ENCODE assay signal across 19 mouse cellular contexts in genomic region chr2:37529397-37529796, GRCm38 (mm10). TPM values are rescaled to one million over a fixed set of nuclear protein-coding genes. Genes with fewer than 3 reads are reported as not detected.
DNase-seq lines count a peak whose midpoint lies in the region; ATAC-seq and TF ChIP-seq lines count a peak whose summit lies in the region.
"Had no signal": no experiment of that assay in that cellular context is flagged by ENCODE, and none has a peak within 500 bp of the region (broad histone marks: within the 10 kb centered on the region; RNA-seq: fewer than 3 reads in every experiment).

No protein-coding gene starts in this region.

- no peak overlapping the region for H3K4me3 ChIP-seq in gastrocnemius, adult 2 months
- H3K4me3 ChIP-seq in layer of hippocampus, adult 2 months: no peak overlapping the region
- no peak overlapping the region for H3K4me3 ChIP-seq in liver, embryonic 14.5 days (ENCODE audit: insufficient read depth in 1 of 2, low read depth in 2 of 2, low read length in 2 of 2)
- H3K4me3 ChIP-seq: embryonic facial prominence, embryonic 12.5 days; forebrain, embryonic 12.5 days; hindbrain, embryonic 13.5 days had no signal

- peak; percentile 66; the same call in 1 of the 2 replicates for ATAC-seq in liver, embryonic 14.5 days (ENCODE audit: insufficient read depth)
- ATAC-seq: forebrain, postnatal 0 days had no signal

- H3K9ac ChIP-seq in liver, embryonic 14.5 days (replicated peaks): no peak overlapping the region
- H3K9ac ChIP-seq: embryonic facial prominence, embryonic 12.5 days; forebrain, embryonic 12.5 days; forebrain, postnatal 0 days; hindbrain, embryonic 13.5 days had no signal

- no peak; the same call in 1 of the 2 replicates for TF ChIP-seq EP300 in liver, embryonic 14.5 days (IDR thresholded peaks at IDR 0.05; ENCODE audit: low read depth)

- intact Hi-C loops in gastrocnemius, adult 2 months (cut with DNase I): no loop called here
- intact Hi-C loops in gastrocnemius, postnatal 14 days (cut with DNase I; ENCODE audit: low total_unique reads): no loop called here

- WGBS in liver, embryonic 14.5 days (ENCODE audit: insufficient replicate concordance): 78% methylated on average over 2 of the region's 2 CpGs

- H3K36me3 ChIP-seq in liver, embryonic 14.5 days (replicated peaks; ENCODE audit: control insufficient read depth, insufficient read depth, low read depth): no peaks in the 10 kb centered on the region

- no peak for TF ChIP-seq CTCF in gastrocnemius, adult 2 months (IDR thresholded peaks at IDR 0.05)
- TF ChIP-seq CTCF in layer of hippocampus, adult 2 months (conservative IDR thresholded peaks at IDR 0.05): no peak
- no peak for TF ChIP-seq CTCF in liver, embryonic 14.5 days (IDR thresholded peaks at IDR 0.05; ENCODE audit: low read depth)

- peak overlapping the region; percentile 13; the same call in 1 of the 2 replicates for H3K27ac ChIP-seq in gastrocnemius, adult 2 months
- peak overlapping the region; percentile 46; the same call in 1 of the 2 replicates for H3K27ac ChIP-seq in layer of hippocampus, adult 2 months
- no peak overlapping the region for H3K27ac ChIP-seq in liver, embryonic 14.5 days
- H3K27ac ChIP-seq: embryonic facial prominence, embryonic 12.5 days; forebrain, embryonic 12.5 days; hindbrain, embryonic 13.5 days had no signal

- DNase-seq in gastrocnemius, adult 2 months: no peak
- no peak for DNase-seq in gastrocnemius, postnatal 14 days
- DNase-seq in layer of hippocampus, adult 2 months (ENCODE audit: low spot score in 2 of 2): no peak
- no peak for DNase-seq in layer of hippocampus, adult 11-12 months (ENCODE audit: low spot score)
- DNase-seq in MEL-GATA-1-ER (ENCODE audit: extremely low read depth, low read depth): peak; percentile 71
- DNase-seq in liver, embryonic 14.5 days (ENCODE audit: low read depth in 3 of 3, low spot score in 3 of 3): no peak
- no peak for DNase-seq in adrenal gland, adult 8-10 months
- no peak for DNase-seq in gastrocnemius, postnatal 4 days (ENCODE audit: low spot score in 2 of 2)
- DNase-seq: adrenal gland, adult 2 months; adrenal gland, postnatal 36 days; cerebellum, adult 11 months; cerebellum, adult 8-10 months; cerebellum, postnatal 14 days; forebrain, postnatal 0 days; heart, postnatal 14 days; kidney, adult 11 months had no signal

- H3K4me2 ChIP-seq in liver, embryonic 14.5 days (ENCODE audit: low read depth): no peak overlapping the region
- H3K4me2 ChIP-seq: embryonic facial prominence, embryonic 12.5 days; forebrain, embryonic 12.5 days; hindbrain, embryonic 13.5 days had no signal

- no peaks in the 10 kb centered on the region for H3K9me3 ChIP-seq in liver, embryonic 14.5 days (ENCODE audit: control insufficient read depth, low read length)
- H3K9me3 ChIP-seq: embryonic facial prominence, embryonic 12.5 days; forebrain, embryonic 12.5 days; hindbrain, embryonic 13.5 days had no signal

- H3K27me3 ChIP-seq in liver, embryonic 14.5 days (ENCODE audit: control insufficient read depth, insufficient read depth, low read length): no peaks in the 10 kb centered on the region
- H3K27me3 ChIP-seq: embryonic facial prominence, embryonic 12.5 days; forebrain, embryonic 12.5 days; hindbrain, embryonic 13.5 days had no signal

- H3K4me1 ChIP-seq in liver, embryonic 14.5 days (replicated peaks; ENCODE audit: control insufficient read depth in 2 of 2, insufficient read depth in 2 of 2, low read length in 1 of 2): peaks cover 9 to 10% of the 10 kb centered on the region in 2 experiments
- H3K4me1 ChIP-seq: embryonic facial prominence, embryonic 12.5 days; forebrain, embryonic 12.5 days; hindbrain, embryonic 13.5 days had no signal

RNA-seq across cellular contexts. Expression of gene Gpr21, which starts 13.3 kb away (rescaled TPM):
- total RNA-seq in gastrocnemius, adult 2 months (2021): under 1 TPM; 0.50 to 0.71 TPM
- 1 to 10 TPM in 1 of 2 experiments, under 1 TPM in 1; 0.68 to 1.8 TPM for total RNA-seq in gastrocnemius, postnatal 14 days (2021)
- 1 to 10 TPM; 2.7 to 3.5 TPM for total RNA-seq in layer of hippocampus, adult 2 months (2021)
- polyA plus RNA-seq in liver, embryonic 14.5 days (2012; rRNA removed): 0.04 and 0.06 TPM in 2 replicates
- polyA plus RNA-seq in liver, embryonic 14.5 days (2014; fragmentation: Nextera tagmentation; extraction: Ambion mirVana): not detected in 2 replicates
- total RNA-seq in adrenal gland, adult 8-10 months (2022): 1 to 10 TPM in 3 of 4 experiments, under 1 TPM in 1; 0.99 to 4.4 (median 1.9) TPM
- 1 to 10 TPM; 1.9 to 2.2 TPM for total RNA-seq in gastrocnemius, postnatal 4 days (2021)
